In the genomic region with DNA sequence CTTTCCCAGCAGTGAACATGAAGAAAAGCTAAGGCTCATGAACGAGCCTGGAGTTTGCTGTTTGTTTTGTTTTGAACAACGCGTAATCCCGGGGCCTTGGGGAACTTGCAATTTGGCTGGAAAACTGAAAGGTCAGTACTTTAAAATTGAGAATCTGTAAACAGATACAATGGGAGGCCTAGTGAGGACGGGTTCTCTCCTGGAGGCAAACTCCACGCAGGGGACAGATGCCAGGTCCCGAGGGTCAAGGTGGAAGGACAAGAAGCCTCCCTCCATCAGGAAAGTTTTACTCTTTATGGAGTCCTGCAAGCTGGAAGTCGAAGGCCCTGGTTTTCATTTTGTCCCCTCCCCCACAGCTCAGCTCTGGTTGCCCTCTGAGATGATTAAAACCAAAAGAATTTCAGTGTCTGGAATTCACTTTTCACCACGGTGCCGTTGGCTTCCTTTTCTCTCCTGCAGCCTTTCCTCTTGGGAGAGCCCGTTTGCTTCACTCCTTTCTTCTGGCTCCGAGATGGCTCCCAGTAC, we compare ENCODE assay signal across 7 mouse cellular contexts. TPM values are rescaled to one million over a fixed set of nuclear protein-coding genes. Genes with fewer than 3 reads are reported as not detected.
A peak's percentile ranks its signal among the peaks of the same experiment; 100 is the strongest.
DNase-seq lines count a peak whose midpoint lies in the region; ATAC-seq and TF ChIP-seq lines count a peak whose summit lies in the region.

No protein-coding gene starts in this region.

- peak overlapping the region; percentile 74 for H3K27ac ChIP-seq in hindbrain, embryonic 14.5 days
- peak overlapping the region; percentile 94 for H3K27ac ChIP-seq in lung, embryonic 14.5 days (ENCODE audit: low read depth)
- H3K27ac ChIP-seq in small intestine, adult 2 months (ENCODE audit: insufficient read depth, low read depth, low read length): peak overlapping the region; percentile 86
- H3K27ac ChIP-seq in thymus, adult 2 months (ENCODE audit: control insufficient read depth, insufficient read depth, low read length): no peak overlapping the region

- no peak for TF ChIP-seq POLR2A in small intestine, adult 2 months (IDR thresholded peaks at IDR 0.05; ENCODE audit: low read depth, low read length)
- no peak for TF ChIP-seq POLR2A in thymus, adult 2 months (IDR thresholded peaks at IDR 0.05; ENCODE audit: control insufficient read depth, extremely low read depth, insufficient read depth, low read length, poor library complexity)

- H3K9ac ChIP-seq in hindbrain, embryonic 14.5 days: peak overlapping the region; percentile 14; the same call in 1 of the 2 replicates
- H3K9ac ChIP-seq in lung, embryonic 14.5 days: peak overlapping the region; percentile 36

- 25% methylated on average over 12 of the region's 12 CpGs for WGBS in hindbrain, embryonic 14.5 days
- 8% methylated on average over 12 of the region's 12 CpGs for WGBS in lung, embryonic 14.5 days
- WGBS in small intestine, adult 2 months: 41% methylated on average over 12 of the region's 12 CpGs
- WGBS in thymus, adult 2 months: 70% methylated on average over 12 of the region's 12 CpGs

- no peaks in the 10 kb centered on the region for H3K27me3 ChIP-seq in hindbrain, embryonic 14.5 days (ENCODE audit: control insufficient read depth, insufficient read depth, low read length)
- H3K27me3 ChIP-seq in lung, embryonic 14.5 days (ENCODE audit: insufficient read depth, low read length): no peaks in the 10 kb centered on the region
- H3K27me3 ChIP-seq in small intestine, adult 2 months (ENCODE audit: control insufficient read depth, insufficient read depth, low read length): no peaks in the 10 kb centered on the region
- no peaks in the 10 kb centered on the region for H3K27me3 ChIP-seq in thymus, adult 2 months (ENCODE audit: control insufficient read depth, insufficient read depth, low read length)

- no peak overlapping the region for H3K4me2 ChIP-seq in hindbrain, embryonic 14.5 days (replicated peaks)
- H3K4me2 ChIP-seq in lung, embryonic 14.5 days: peak overlapping the region; percentile 40

- H3K4me1 ChIP-seq in hindbrain, embryonic 14.5 days (replicated peaks; ENCODE audit: control insufficient read depth, insufficient read depth, low read length): peaks cover 75% of the 10 kb centered on the region
- peaks cover 48% of the 10 kb centered on the region for H3K4me1 ChIP-seq in lung, embryonic 14.5 days (ENCODE audit: insufficient read depth)
- H3K4me1 ChIP-seq in small intestine, adult 2 months (ENCODE audit: control insufficient read depth, insufficient read depth, insufficient read length, low read length): peaks cover 1% of the 10 kb centered on the region; the same call in 1 of the 2 replicates
- no peaks in the 10 kb centered on the region for H3K4me1 ChIP-seq in thymus, adult 2 months (replicated peaks; ENCODE audit: control insufficient read depth, insufficient read depth, low read length)

- no peaks in the 10 kb centered on the region for H3K9me3 ChIP-seq in hindbrain, embryonic 14.5 days (ENCODE audit: control insufficient read depth, low read length)
- H3K9me3 ChIP-seq in lung, embryonic 14.5 days (ENCODE audit: low read depth, low read length): no peaks in the 10 kb centered on the region

- H3K4me3 ChIP-seq in hindbrain, embryonic 14.5 days (replicated peaks; ENCODE audit: low read length): no peak overlapping the region
- no peak overlapping the region for H3K4me3 ChIP-seq in lung, embryonic 14.5 days (ENCODE audit: low read depth, low read length)
- no peak overlapping the region for H3K4me3 ChIP-seq in small intestine, adult 2 months (ENCODE audit: low read depth, low read length)
- no peak overlapping the region for H3K4me3 ChIP-seq in thymus, adult 2 months (ENCODE audit: control insufficient read depth, insufficient read depth, low read length)

- TF ChIP-seq CTCF in lung, embryonic 14.5 days (IDR thresholded peaks at IDR 0.05; ENCODE audit: low read depth): no peak
- no peak for TF ChIP-seq CTCF in small intestine, adult 2 months (IDR thresholded peaks at IDR 0.05; ENCODE audit: extremely low read depth, insufficient read length, insufficient replicate concordance, low read depth, low read length)
- TF ChIP-seq CTCF in thymus, adult 2 months (IDR thresholded peaks at IDR 0.05; ENCODE audit: borderline replicate concordance, control insufficient read depth, extremely low read depth, insufficient read depth, low read length, poor library complexity): no peak

- ATAC-seq in hindbrain, embryonic 14.5 days (ENCODE audit: low FRiP score): no peak
- ATAC-seq in lung, embryonic 14.5 days (ENCODE audit: insufficient read depth): 0 out of 2 replicates have a peak, but pooled peaks have one; percentile 6

- H3K36me3 ChIP-seq in hindbrain, embryonic 14.5 days (replicated peaks; ENCODE audit: control insufficient read depth, insufficient read depth): no peaks in the 10 kb centered on the region
- H3K36me3 ChIP-seq in lung, embryonic 14.5 days (ENCODE audit: insufficient read depth): peaks cover 19% of the 10 kb centered on the region; the same call in 1 of the 2 replicates
- no peaks in the 10 kb centered on the region for H3K36me3 ChIP-seq in small intestine, adult 2 months (ENCODE audit: control insufficient read depth, insufficient read depth, low read length)
- H3K36me3 ChIP-seq in thymus, adult 2 months (ENCODE audit: control insufficient read depth, insufficient read depth, low read length): no peaks in the 10 kb centered on the region

- peak; percentile 57 for DNase-seq in adrenal gland, postnatal 25 days
- peak; percentile 90 for DNase-seq in fibroblast of lung, adult 2 months (ENCODE audit: low read depth)
- no peak for DNase-seq in hindbrain, embryonic 14.5 days (ENCODE audit: low spot score)
- peak; percentile 76 for DNase-seq in lung, embryonic 14.5 days
- no peak for DNase-seq in thymus, adult 2 months
- DNase-seq in cerebellum, adult 9-10 months: no peak

RNA-seq across cellular contexts. Expression of a gene that starts 16.7 kb away (rescaled TPM):
- 15.2 and 18.1 TPM in 2 replicates for total RNA-seq in adrenal gland, postnatal 25 days (2021)
- 3.8 and 4.1 TPM in 2 replicates for polyA plus RNA-seq in hindbrain, embryonic 14.5 days (2014; fragmentation: Nextera tagmentation; extraction: Ambion mirVana)
- 12.7 and 12.8 TPM in 2 replicates for polyA plus RNA-seq in lung, embryonic 14.5 days (2014; fragmentation: Nextera tagmentation; extraction: Ambion mirVana)
- polyA plus RNA-seq in small intestine, adult 2 months (2012; rRNA removed): 2.0 and 2.6 TPM in 2 replicates
- 2.6 and 2.9 TPM in 2 replicates for polyA plus RNA-seq in thymus, adult 2 months (2012; rRNA removed)

Comparison
In these comparisons a context has a peak if more than half of its experiments do, and no peak if none do; other contexts are left out.
1. DNase-seq: peak in adrenal gland, postnatal 25 days (single experiment), fibroblast of lung, adult 2 months (single experiment) and lung, embryonic 14.5 days (single experiment); none in hindbrain, embryonic 14.5 days (single experiment), thymus, adult 2 months (single experiment) and cerebellum, adult 9-10 months (single experiment).